Mouse (Mus musculus) B cell, adult 2 months (primary cell): Measurements from ENCODE around the gene Agpat1.
A peak's percentile ranks its signal among the peaks of the same experiment; 100 is the strongest.

Source experiments
- DNase-seq, 2 experiments: peaks; one replicate each; pipeline ENCODE4 v3.0.0; 2022

Agpat1 gene

GRCm38 (mm10) chr17:34604061-34604508 lies at the start of gene Agpat1:
TSS of gene Agpat1 (plus strand) at chr17:34604262.
- DNase-seq = peak; percentile 95 to 96

GRCm38 (mm10) chr17:34555483-34555882 lies 48.6 kb upstream of the Agpat1 start:
- peak; percentile 90 to 91 for DNase-seq

- no peak for DNase-seq
Observed at GRCm38 (mm10) chr17:34556406-34556805, 47.7 kb upstream of the Agpat1 start.

- DNase-seq = no peak
Observed at GRCm38 (mm10) chr17:34557411-34557810, 46.7 kb upstream of the Agpat1 start.

GRCm38 (mm10) chr17:34559116-34559515 lies 44.9 kb upstream of the Agpat1 start:
- DNase-seq = no peak

- peak; percentile 31 to 45 for DNase-seq
Observed at GRCm38 (mm10) chr17:34559895-34560294, 44.2 kb upstream of the Agpat1 start.

- DNase-seq = no peak
Observed at GRCm38 (mm10) chr17:34560438-34560837, 43.6 kb upstream of the Agpat1 start.

- DNase-seq = peak; percentile 60
Observed at GRCm38 (mm10) chr17:34561200-34561599, 42.9 kb upstream of the Agpat1 start.

GRCm38 (mm10) chr17:34562595-34562994 lies 41.5 kb upstream of the Agpat1 start:
- no peak for DNase-seq

GRCm38 (mm10) chr17:34563354-34563753 lies 40.7 kb upstream of the Agpat1 start:
- no peak for DNase-seq

- no peak for DNase-seq
Observed at GRCm38 (mm10) chr17:34564003-34564421, 40.0 kb upstream of the Agpat1 start, which contains the start of gene Notch4. TSS of gene Notch4 (plus strand) at chr17:34564268.

- no peak for DNase-seq
Observed at GRCm38 (mm10) chr17:34564796-34565195, 39.3 kb upstream of the Agpat1 start.

- DNase-seq = no peak
Observed at GRCm38 (mm10) chr17:34567311-34567710, 36.8 kb upstream of the Agpat1 start.

GRCm38 (mm10) chr17:34568421-34568820 lies 35.6 kb upstream of the Agpat1 start:
- no peak for DNase-seq

GRCm38 (mm10) chr17:34569919-34570318 lies 34.1 kb upstream of the Agpat1 start:
- DNase-seq = no peak

- peak; percentile 46 to 54 for DNase-seq
Observed at GRCm38 (mm10) chr17:34571875-34572274, 32.2 kb upstream of the Agpat1 start.

GRCm38 (mm10) chr17:34572361-34572760 lies 31.7 kb upstream of the Agpat1 start:
- no peak for DNase-seq

- DNase-seq = no peak
Observed at GRCm38 (mm10) chr17:34576577-34576976, 27.5 kb upstream of the Agpat1 start.

- DNase-seq = peak; percentile 62 to 71
Observed at GRCm38 (mm10) chr17:34578070-34578469, 26.0 kb upstream of the Agpat1 start.

- no peak for DNase-seq
Observed at GRCm38 (mm10) chr17:34582528-34582927, 21.5 kb upstream of the Agpat1 start.

- no peak for DNase-seq
Observed at GRCm38 (mm10) chr17:34583397-34583796, 20.7 kb upstream of the Agpat1 start.

- no peak for DNase-seq
Observed at GRCm38 (mm10) chr17:34583819-34584218, 20.2 kb upstream of the Agpat1 start.

- no peak for DNase-seq
Observed at GRCm38 (mm10) chr17:34585121-34585520, 18.9 kb upstream of the Agpat1 start.

- DNase-seq = no peak
Observed at GRCm38 (mm10) chr17:34585877-34586771, 17.9 kb upstream of the Agpat1 start.
